Mouse (Mus musculus) lung, embryonic 15.5 days (tissue): ENCODE results near the gene 1110017D15Rik. TPM values are rescaled to one million over a fixed set of nuclear protein-coding genes. Genes with fewer than 3 reads are reported as not detected.
A peak's percentile ranks its signal among the peaks of the same experiment; 100 is the strongest.

Experiments used
- ATAC-seq: fragments of 200-750 bp; cut with Nextera tagmentation; 2 replicates; pipeline ENCODE4 v1.8.0; 2017; ENCODE audit warnings: moderate number of reproducible peaks, borderline replicate concordance; ENCODE audit not compliant: low FRiP score, low TSS enrichment; ENCODE audit errors: extremely low read depth
- H3K27ac ChIP-seq: fragments of 300-500 bp; sonication (generic); 2 replicates; pipeline ENCODE4 v1.5.1; 2015; ENCODE audit warnings: moderate library complexity, mild to moderate bottlenecking, inconsistent platforms
- H3K27me3 ChIP-seq: fragments of 300-500 bp; sonication (generic); 2 replicates; pipeline ENCODE4 v1.6.1; 2015; ENCODE audit warnings: inconsistent platforms
- H3K36me3 ChIP-seq: fragments of 300-500 bp; sonication (generic); 2 replicates; pipeline ENCODE4 v1.6.1; 2015; ENCODE audit warnings: inconsistent platforms
- H3K4me1 ChIP-seq: fragments of 300-500 bp; sonication (generic); 2 replicates; pipeline ENCODE4 v1.6.1; 2015; ENCODE audit warnings: inconsistent platforms
- H3K4me2 ChIP-seq: fragments of 300-500 bp; sonication (generic); 2 replicates; pipeline ENCODE4 v1.6.1; 2015; ENCODE audit warnings: inconsistent platforms, mild to moderate bottlenecking, moderate library complexity
- H3K4me3 ChIP-seq: fragments of 300-500 bp; sonication (generic); 2 replicates; pipeline ENCODE4 v1.5.1; 2015; ENCODE audit warnings: mild to moderate bottlenecking, inconsistent platforms
- H3K9ac ChIP-seq: fragments of 300-500 bp; sonication (generic); 2 replicates; pipeline ENCODE4 v1.6.1; 2015; ENCODE audit warnings: inconsistent platforms
- H3K9me3 ChIP-seq: fragments of 300-500 bp; sonication (generic); 2 replicates; pipeline ENCODE4 v1.6.1; 2016; ENCODE audit warnings: inconsistent platforms
- WGBS: fragments of 180-500 bp; shearing (Covaris S2); methylation state at CpG from one replicate; pipeline ENCODE4 v1.1.7; 2015; 5-methylcytosine and 5-hydroxymethylcytosine counted together
- polyA plus RNA-seq: library from polyadenylated mRNA; unstranded; fragments of >200 nt; fragmentation: Nextera tagmentation; extraction: Ambion mirVana; gene quantifications from 2 replicates; pipeline ENCODE4 v1.2.1, GENCODE M21; 2015

The 1110017D15Rik gene
- polyA plus RNA-seq = 6.4 and 7.3 TPM in 2 replicates

DNA sequence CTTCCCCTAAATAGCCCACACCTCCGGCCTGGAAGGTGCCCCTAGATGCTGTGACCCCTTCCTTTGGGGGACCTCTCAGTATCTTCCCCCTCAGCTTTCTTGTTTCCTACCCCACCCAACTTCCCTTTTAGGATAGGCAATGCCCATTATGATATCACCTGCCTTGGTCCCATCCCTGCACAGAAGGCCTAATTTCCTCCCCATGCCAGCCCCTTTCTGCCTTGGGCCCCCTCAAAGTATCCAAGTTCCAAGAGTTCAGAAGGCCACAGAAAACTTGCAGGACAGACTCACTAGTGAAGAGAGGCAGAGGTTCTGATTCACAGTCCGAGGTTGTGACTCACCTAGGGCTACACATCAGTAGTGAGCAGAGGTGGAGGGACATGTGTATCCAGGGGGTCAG lies at the start of gene 1110017D15Rik:
Gene 1110017D15Rik (minus strand): TSS at position 101 of the 400 bp plus-strand sequence.
- ATAC-seq = no peak
- no peak within 1 kb of the TSS for H3K27ac ChIP-seq

DNA sequence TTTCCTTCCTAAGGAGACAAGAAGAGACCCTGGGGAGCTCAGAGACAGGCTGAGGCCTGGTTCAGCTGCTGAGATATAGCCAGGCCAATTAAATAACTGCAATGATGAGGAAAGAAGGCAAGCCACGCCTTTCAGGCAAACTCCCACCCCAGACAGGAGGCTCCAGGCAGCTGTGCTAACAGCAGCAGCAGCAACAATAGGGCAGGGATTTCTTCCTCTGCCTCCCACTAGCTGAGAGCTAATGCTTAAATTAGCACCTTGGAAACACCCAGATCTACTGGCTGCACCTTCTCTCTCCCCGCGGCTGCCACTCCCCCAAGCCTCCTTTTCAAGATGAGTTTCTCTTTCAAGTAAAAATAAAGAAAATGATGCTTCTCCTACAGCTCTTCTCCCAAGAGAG lies 49.0 kb upstream of the 1110017D15Rik start:
- H3K4me3 ChIP-seq = no peak overlapping the region
- H3K9ac ChIP-seq = no peak overlapping the region
- H3K9me3 ChIP-seq = no peaks in the 10 kb centered on the region
- H3K4me2 ChIP-seq = no peak overlapping the region
- H3K27ac ChIP-seq = no peak overlapping the region
- ATAC-seq = no peak
- peaks cover under 1% of the 10 kb centered on the region; the same call in 1 of the 2 replicates for H3K27me3 ChIP-seq
- peaks cover 16% of the 10 kb centered on the region for H3K4me1 ChIP-seq
- no peaks in the 10 kb centered on the region for H3K36me3 ChIP-seq
- WGBS = 10% methylated on average over 3 of the region's 3 CpGs

More for the DNA sequence above, at the start of gene 1110017D15Rik:
- Histone ChIP-seq H3K4me2 (no peak within 1 kb of the TSS), H3K27me3 (0 out of 2 replicates have a peak, but pooled peaks cover 5% of the 10 kb centered on the region), H3K4me1 (no peaks in the 10 kb centered on the region), H3K4me3 (no peak within 1 kb of the TSS), H3K36me3 (no peaks in the 10 kb centered on the region), H3K9me3 (no peaks in the 10 kb centered on the region), H3K9ac (no peak within 1 kb of the TSS)
- WGBS = 78% methylated on average over 2 of the region's 2 CpGs

DNA sequence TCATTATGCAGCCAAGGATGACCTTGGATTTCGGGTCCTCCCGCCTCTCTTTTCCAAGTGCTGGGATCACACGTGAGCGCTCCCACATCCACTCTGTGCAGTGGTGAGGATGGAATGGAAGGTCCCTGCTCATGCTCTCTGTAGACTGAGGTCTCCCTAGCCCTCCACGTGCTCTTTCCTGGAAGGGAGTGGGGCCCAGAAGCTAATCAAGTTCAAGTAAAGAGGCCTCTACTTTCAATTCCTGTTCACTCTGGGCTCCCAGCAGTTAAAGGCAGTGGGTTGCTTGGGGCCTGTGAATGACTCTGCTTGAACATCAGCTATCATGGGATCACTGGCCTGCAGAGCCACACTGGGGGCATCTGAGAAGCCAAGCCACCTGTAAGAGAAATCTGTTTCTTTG lies 46.2 kb upstream of the 1110017D15Rik start:
- Histone ChIP-seq H3K36me3 (no peaks in the 10 kb centered on the region), H3K4me3 (no peak overlapping the region), H3K4me1 (peaks cover 7% of the 10 kb centered on the region), H3K4me2 (no peak overlapping the region), H3K9ac (no peak overlapping the region), H3K27ac (no peak overlapping the region), H3K27me3 (no peaks in the 10 kb centered on the region; the same call in 1 of the 2 replicates), H3K9me3 (no peaks in the 10 kb centered on the region)
- ATAC-seq = no peak
- 81% methylated on average over 5 of the region's 5 CpGs for WGBS

DNA sequence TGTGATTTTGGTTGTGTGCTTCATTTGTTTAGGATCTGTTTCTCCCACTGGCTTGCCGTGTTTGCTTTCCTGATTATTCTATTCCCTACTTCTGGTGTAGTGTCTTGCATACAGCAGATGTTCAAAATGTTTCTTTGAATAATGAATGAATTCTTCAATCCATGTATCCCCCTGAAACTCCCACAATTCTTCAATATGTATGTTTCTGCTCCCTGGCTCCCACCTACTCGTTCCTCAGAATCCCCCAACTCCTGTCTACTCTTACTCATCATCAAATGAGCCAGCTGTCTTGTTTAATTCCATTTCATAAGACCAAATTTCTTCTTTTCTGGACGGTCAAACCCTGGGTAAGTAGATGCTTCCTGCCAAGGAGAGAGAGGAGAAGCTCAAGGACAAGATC lies 40.0 kb upstream of the 1110017D15Rik start:
- no peak for ATAC-seq
- no peak overlapping the region for H3K4me3 ChIP-seq
- WGBS = 53% methylated on average over 3 of the region's 3 CpGs
- no peak overlapping the region for H3K27ac ChIP-seq
- peaks cover 14% of the 10 kb centered on the region for H3K4me1 ChIP-seq
- H3K36me3 ChIP-seq = no peaks in the 10 kb centered on the region
- H3K9ac ChIP-seq = no peak overlapping the region
- no peak overlapping the region for H3K4me2 ChIP-seq
- H3K9me3 ChIP-seq = no peaks in the 10 kb centered on the region
- H3K27me3 ChIP-seq = no peaks in the 10 kb centered on the region

DNA sequence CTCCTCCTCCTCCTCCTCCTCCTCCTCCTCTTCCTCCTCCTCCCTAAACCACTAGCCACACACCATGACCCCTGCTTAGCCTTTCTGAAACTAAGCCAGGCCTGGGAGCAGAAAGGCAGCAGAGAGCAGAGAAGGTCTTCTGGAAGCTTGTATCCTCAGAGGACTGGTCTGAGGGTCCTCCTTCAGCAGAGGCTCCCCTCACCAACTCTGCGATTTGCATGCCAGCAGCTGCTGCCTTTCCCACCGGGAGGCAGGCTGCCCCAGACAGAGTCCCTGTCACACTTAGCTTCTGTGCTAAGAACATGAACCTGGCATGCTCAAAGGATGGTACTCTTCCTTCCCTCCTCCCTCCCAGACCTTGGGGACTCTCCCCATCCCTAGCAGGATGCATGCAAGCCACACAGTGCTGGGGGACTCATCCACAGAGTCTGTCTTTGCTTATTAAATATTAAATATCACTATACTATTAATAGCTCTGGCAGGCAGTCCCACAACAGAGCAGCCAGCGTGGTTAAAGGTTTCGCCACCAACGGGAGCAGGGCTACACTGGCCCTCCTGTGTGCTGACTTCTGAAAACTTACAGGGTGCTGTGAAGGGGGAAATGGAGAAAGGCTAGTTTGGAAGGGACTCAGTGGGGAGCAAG lies 39.3 kb upstream of the 1110017D15Rik start:
- H3K4me1 ChIP-seq = peaks cover 14% of the 10 kb centered on the region
- no peak overlapping the region for H3K4me2 ChIP-seq
- no peak for ATAC-seq
- H3K9ac ChIP-seq = no peak overlapping the region
- H3K36me3 ChIP-seq = no peaks in the 10 kb centered on the region
- no peaks in the 10 kb centered on the region for H3K9me3 ChIP-seq
- WGBS = 46% methylated on average over 5 of the region's 5 CpGs
- no peak overlapping the region for H3K4me3 ChIP-seq
- H3K27me3 ChIP-seq = no peaks in the 10 kb centered on the region
- 0 out of 2 replicates have a peak overlapping the region, but pooled peaks have one; percentile 21 for H3K27ac ChIP-seq

DNA sequence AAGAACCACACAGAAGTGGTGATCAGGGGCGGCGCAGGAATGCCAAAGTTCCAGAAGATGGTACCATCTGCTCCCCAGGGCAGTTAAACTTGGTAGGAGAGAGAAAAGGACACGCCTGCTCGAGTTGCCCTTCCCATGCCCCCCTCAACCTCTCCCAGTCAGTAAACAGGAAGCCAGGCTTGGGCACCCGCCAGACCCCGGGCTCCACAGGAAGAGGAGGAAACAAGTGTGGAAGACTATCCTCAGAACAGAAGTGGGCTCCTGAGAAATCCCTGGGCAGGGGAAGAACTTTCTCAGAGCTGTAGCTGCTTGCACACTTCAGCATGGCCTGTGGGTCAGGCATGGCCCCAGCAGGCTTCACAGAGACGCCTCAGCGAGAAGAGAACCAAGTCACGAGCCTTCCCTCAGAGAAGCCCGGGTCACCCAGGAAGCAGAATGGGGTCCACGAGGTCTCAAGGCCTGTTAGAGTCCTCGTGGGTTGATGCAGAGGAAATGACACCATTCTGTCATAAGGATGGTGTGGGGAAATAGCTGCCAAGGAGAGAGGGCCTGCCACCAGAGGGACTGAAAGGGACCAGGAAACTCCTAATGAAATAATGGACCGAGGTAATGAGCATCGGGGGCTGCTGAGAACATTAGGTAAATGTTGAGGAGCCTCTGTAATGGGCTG lies 38.0 kb upstream of the 1110017D15Rik start:
- peaks cover 14% of the 10 kb centered on the region for H3K4me1 ChIP-seq
- peak; percentile 75 for ATAC-seq
- peak overlapping the region; percentile 79 for H3K27ac ChIP-seq
- H3K9me3 ChIP-seq = no peaks in the 10 kb centered on the region
- H3K4me3 ChIP-seq = no peak overlapping the region
- H3K4me2 ChIP-seq = no peak overlapping the region
- H3K36me3 ChIP-seq = no peaks in the 10 kb centered on the region
- 42% methylated on average over 14 of the region's 14 CpGs for WGBS
- H3K9ac ChIP-seq = no peak overlapping the region
- H3K27me3 ChIP-seq = no peaks in the 10 kb centered on the region

DNA sequence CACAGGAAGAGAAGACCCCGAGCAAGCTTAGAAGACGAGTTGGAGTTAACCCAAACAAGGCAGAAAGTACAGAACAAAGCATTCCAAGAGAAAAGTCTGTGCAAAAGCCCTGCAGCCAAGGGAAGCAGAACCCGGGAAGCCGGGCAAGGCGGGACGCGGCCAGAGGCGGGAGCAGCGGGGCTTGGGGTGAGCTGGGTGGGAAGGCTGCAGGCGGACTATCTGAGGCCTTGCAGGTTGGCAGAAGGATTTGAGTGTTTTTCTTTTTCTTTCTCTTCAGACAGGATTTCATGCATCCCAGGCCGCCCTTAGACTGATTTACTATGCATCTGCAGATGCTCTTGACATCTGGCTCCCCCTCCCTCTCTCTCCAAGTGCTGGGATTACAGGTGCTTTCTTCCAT lies 36.0 kb upstream of the 1110017D15Rik start:
- WGBS = 76% methylated on average over 11 of the region's 11 CpGs
- H3K4me2 ChIP-seq = no peak overlapping the region
- H3K9me3 ChIP-seq = no peaks in the 10 kb centered on the region
- no peak overlapping the region for H3K4me3 ChIP-seq
- H3K27me3 ChIP-seq = no peaks in the 10 kb centered on the region
- H3K9ac ChIP-seq = no peak overlapping the region
- peaks cover 14% of the 10 kb centered on the region for H3K4me1 ChIP-seq
- H3K36me3 ChIP-seq = no peaks in the 10 kb centered on the region
- H3K27ac ChIP-seq = no peak overlapping the region
- no peak for ATAC-seq

DNA sequence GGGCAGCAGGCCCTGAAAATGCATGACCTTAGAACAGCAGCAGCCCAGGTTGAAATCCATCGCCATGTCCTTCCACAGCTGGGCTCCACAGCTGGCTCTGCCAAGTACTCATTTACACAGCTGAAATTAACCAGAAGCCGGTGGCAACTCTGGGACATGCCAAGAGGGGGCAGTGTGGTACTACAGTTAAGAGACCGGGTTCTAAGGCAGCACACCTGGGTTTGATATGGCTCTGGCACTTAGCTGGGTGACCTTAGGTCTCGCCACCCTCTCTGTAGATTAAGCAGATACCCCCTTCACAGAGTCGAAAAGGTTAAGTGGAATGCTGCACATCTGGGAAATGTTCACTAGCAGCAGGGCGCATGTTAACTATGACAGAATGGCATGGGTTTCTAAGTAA lies 35.4 kb upstream of the 1110017D15Rik start:
- Histone ChIP-seq H3K4me1 (peaks cover 14% of the 10 kb centered on the region), H3K36me3 (no peaks in the 10 kb centered on the region), H3K4me3 (no peak overlapping the region), H3K9me3 (no peaks in the 10 kb centered on the region), H3K27ac (no peak overlapping the region), H3K4me2 (no peak overlapping the region), H3K27me3 (no peaks in the 10 kb centered on the region), H3K9ac (no peak overlapping the region)
- WGBS = 27% methylated on average over 6 of the region's 6 CpGs
- no peak for ATAC-seq

DNA sequence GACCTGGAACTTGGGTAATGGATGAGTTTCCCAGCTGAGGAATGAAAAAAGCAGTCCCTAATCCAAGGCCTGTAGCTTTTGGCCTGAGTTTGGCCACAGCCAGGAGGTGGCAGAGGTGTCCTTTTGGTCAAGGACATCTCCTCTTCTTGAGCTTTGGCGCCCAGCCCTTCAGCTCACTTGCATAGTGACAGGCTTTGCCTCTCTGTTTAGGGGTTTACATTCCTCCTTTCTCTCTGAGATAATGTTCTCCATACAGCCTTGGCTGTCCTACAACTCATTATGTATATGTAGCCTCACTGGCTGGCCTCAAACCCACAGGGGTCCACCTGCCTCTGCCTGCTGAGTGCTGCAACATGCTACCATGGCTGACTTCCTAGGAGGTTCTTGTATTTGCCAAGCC lies 30.0 kb upstream of the 1110017D15Rik start:
- H3K9ac ChIP-seq = no peak overlapping the region

DNA sequence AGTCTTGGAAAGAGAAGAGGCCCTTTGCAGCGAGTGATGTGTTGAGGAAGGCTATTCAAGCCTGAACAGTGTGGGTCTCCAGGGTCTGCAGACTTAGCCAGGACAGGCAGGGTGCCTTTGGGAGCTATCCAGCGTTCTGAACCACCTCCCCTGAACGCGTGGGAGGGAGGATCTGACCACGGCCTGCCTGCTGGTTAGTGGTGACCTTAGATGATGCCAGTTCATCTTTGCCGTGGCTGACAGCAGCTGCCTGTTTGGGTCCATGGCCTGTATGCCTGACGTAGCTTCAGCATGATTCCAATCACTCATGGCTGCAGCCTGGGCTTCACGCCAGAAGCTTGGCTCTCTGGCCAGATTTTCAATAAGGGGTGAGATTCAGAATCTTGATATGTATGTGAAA lies 28.9 kb upstream of the 1110017D15Rik start:
- H3K27me3 ChIP-seq = no peaks in the 10 kb centered on the region
- no peak overlapping the region for H3K4me2 ChIP-seq
- WGBS = 10% methylated on average over 8 of the region's 8 CpGs
- no peak overlapping the region for H3K9ac ChIP-seq
- peak; percentile 31; the same call in 1 of the 2 replicates for ATAC-seq
- H3K4me3 ChIP-seq = no peak overlapping the region
- no peaks in the 10 kb centered on the region for H3K4me1 ChIP-seq
- H3K27ac ChIP-seq = no peak overlapping the region
- H3K9me3 ChIP-seq = no peaks in the 10 kb centered on the region
- H3K36me3 ChIP-seq = no peaks in the 10 kb centered on the region

More for the DNA sequence above, 30.0 kb upstream of the 1110017D15Rik start:
- H3K4me1 ChIP-seq = no peaks in the 10 kb centered on the region
- H3K4me2 ChIP-seq = no peak overlapping the region
- H3K36me3 ChIP-seq = no peaks in the 10 kb centered on the region
- H3K9me3 ChIP-seq = no peaks in the 10 kb centered on the region
- no peaks in the 10 kb centered on the region for H3K27me3 ChIP-seq
- ATAC-seq = no peak
- 71% methylated on average over 1 of the region's 1 CpGs for WGBS
- H3K27ac ChIP-seq = no peak overlapping the region
- no peak overlapping the region for H3K4me3 ChIP-seq

DNA sequence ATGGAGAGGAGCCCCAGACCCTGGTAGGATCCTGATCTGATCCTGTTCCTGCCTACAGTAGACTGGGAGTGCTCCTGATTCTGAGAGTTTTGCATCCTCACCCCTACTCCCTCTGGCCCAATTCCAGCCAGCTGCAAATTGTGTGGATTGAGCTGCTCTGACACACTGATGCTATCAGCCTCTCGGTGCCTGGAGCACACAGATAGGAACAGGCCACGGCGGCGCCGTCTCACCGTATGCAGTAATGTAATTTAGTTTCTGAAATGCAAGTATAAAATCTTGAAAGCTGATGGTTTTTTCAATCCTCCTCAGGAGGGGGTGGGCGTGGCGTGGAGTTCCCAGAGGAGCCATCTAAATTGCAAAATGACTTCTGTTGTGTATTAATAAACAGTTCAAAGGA lies 25.0 kb upstream of the 1110017D15Rik start:
- no peak for ATAC-seq
- Histone ChIP-seq H3K36me3 (no peaks in the 10 kb centered on the region), H3K27me3 (no peaks in the 10 kb centered on the region), H3K4me1 (no peaks in the 10 kb centered on the region), H3K27ac (no peak overlapping the region), H3K9me3 (no peaks in the 10 kb centered on the region), H3K4me3 (no peak overlapping the region), H3K9ac (no peak overlapping the region), H3K4me2 (no peak overlapping the region)
- 65% methylated on average over 8 of the region's 8 CpGs for WGBS

DNA sequence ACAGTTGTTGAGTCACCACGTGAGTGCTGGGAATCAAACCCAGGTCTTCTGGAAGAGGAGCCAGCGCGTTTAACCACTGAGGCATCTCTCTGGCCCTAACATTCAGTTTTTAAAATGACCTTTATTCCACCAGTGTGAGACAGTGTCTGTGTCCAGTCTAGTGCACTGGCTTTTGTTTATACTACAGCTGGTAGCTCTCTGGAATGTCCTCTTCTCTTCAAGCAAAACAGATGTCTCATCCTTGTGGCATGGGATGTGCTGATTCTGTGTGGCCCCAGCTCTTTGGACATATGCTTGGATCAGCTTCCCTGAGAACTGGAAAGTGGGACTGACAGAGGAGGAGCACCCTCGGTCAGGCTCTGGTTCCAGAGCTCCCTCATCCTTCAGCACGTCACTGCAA lies 17.7 kb upstream of the 1110017D15Rik start:
- Histone ChIP-seq H3K9me3 (no peaks in the 10 kb centered on the region), H3K9ac (no peak overlapping the region), H3K4me1 (no peaks in the 10 kb centered on the region), H3K4me2 (no peak overlapping the region), H3K27me3 (no peaks in the 10 kb centered on the region), H3K4me3 (no peak overlapping the region), H3K36me3 (no peaks in the 10 kb centered on the region), H3K27ac (no peak overlapping the region)
- ATAC-seq = no peak
- WGBS = 66% methylated on average over 5 of the region's 5 CpGs
